Mouse (Mus musculus): Measurements from ENCODE around the gene Gm4756. TPM values are rescaled to one million over a fixed set of nuclear protein-coding genes. Genes with fewer than 3 reads are reported as not detected.

Gene Gm4756
- polyA plus RNA-seq, 1 experiment from 2014 or later, result not detected

- Histone ChIP-seq H3K36me3 (ENCODE audit: control insufficient read depth, insufficient read depth, low read length) (no peaks in the 10 kb centered on the region), H3K9ac (ENCODE audit: low read length) (peak overlapping the region; percentile 78), H3K4me1 (replicated peaks; ENCODE audit: control insufficient read depth, insufficient read depth, low read length) (peaks cover 10% of the 10 kb centered on the region), H3K4me3 (ENCODE audit: low read length) (peak overlapping the region; percentile 71), H3K27me3 (ENCODE audit: control insufficient read depth, insufficient read depth, low read depth, low read length) (no peaks in the 10 kb centered on the region), H3K4me2 (ENCODE audit: low read depth, low read length) (peak overlapping the region; percentile 87), H3K27ac (ENCODE audit: low read length) (peak overlapping the region; percentile 97), H3K9me3 (ENCODE audit: control insufficient read depth, low read length) (no peaks in the 10 kb centered on the region)
- peak; percentile 28 for ATAC-seq (ENCODE audit: low read depth)
- WGBS, result 2% methylated on average over 27 of the region's 28 CpGs
Measured at GRCm38 (mm10) chr12:72664020-72664734, 14.7 kb upstream of the Gm4756 start.

- Histone ChIP-seq H3K4me2 (ENCODE audit: low read depth, low read length) (no peak overlapping the region), H3K4me3 (ENCODE audit: low read length) (no peak overlapping the region), H3K27ac (ENCODE audit: low read length) (no peak overlapping the region), H3K4me1 (replicated peaks; ENCODE audit: control insufficient read depth, insufficient read depth, low read length) (no peaks in the 10 kb centered on the region), H3K36me3 (ENCODE audit: control insufficient read depth, insufficient read depth, low read length) (peaks cover 2% of the 10 kb centered on the region; the same call in 1 of the 2 replicates), H3K9ac (ENCODE audit: low read length) (no peak overlapping the region), H3K27me3 (ENCODE audit: control insufficient read depth, insufficient read depth, low read depth, low read length) (no peaks in the 10 kb centered on the region), H3K9me3 (ENCODE audit: control insufficient read depth, low read length) (no peaks in the 10 kb centered on the region)
- 88% methylated on average over 16 of the region's 16 CpGs for WGBS
- no peak for ATAC-seq (ENCODE audit: low read depth)
Measured at GRCm38 (mm10) chr12:72655775-72656174, 6.3 kb upstream of the Gm4756 start.

GRCm38 (mm10) chr12:72654698-72655097 is 5.2 kb upstream of the Gm4756 start:
- Histone ChIP-seq H3K4me2 (ENCODE audit: low read depth, low read length) (no peak overlapping the region), H3K4me1 (replicated peaks; ENCODE audit: control insufficient read depth, insufficient read depth, low read length) (no peaks in the 10 kb centered on the region), H3K9ac (ENCODE audit: low read length) (no peak overlapping the region), H3K9me3 (ENCODE audit: control insufficient read depth, low read length) (no peaks in the 10 kb centered on the region), H3K27ac (ENCODE audit: low read length) (no peak overlapping the region), H3K36me3 (ENCODE audit: control insufficient read depth, insufficient read depth, low read length) (peaks cover 2% of the 10 kb centered on the region), H3K27me3 (ENCODE audit: control insufficient read depth, insufficient read depth, low read depth, low read length) (no peaks in the 10 kb centered on the region), H3K4me3 (ENCODE audit: low read length) (no peak overlapping the region)
- no peak for ATAC-seq (ENCODE audit: low read depth)
- WGBS, result 24% methylated on average over 4 of the region's 4 CpGs

- Histone ChIP-seq H3K9ac (ENCODE audit: low read length) (no peak overlapping the region), H3K9me3 (ENCODE audit: control insufficient read depth, low read length) (no peaks in the 10 kb centered on the region), H3K4me2 (ENCODE audit: low read depth, low read length) (no peak overlapping the region), H3K36me3 (ENCODE audit: control insufficient read depth, insufficient read depth, low read length) (peaks cover 2% of the 10 kb centered on the region; the same call in 1 of the 2 replicates), H3K4me3 (ENCODE audit: low read length) (no peak overlapping the region), H3K27ac (ENCODE audit: low read length) (no peak overlapping the region), H3K27me3 (ENCODE audit: control insufficient read depth, insufficient read depth, low read depth, low read length) (no peaks in the 10 kb centered on the region), H3K4me1 (replicated peaks; ENCODE audit: control insufficient read depth, insufficient read depth, low read length) (no peaks in the 10 kb centered on the region)
- ATAC-seq (ENCODE audit: low read depth), result no peak
- 93% methylated on average over 14 of the region's 14 CpGs for WGBS
Measured at GRCm38 (mm10) chr12:72648921-72649320, 540 bp downstream of the Gm4756 start.

- H3K9me3 ChIP-seq (ENCODE audit: control insufficient read depth, low read length), result peaks cover 14% of the 10 kb centered on the region
- no peaks in the 10 kb centered on the region for H3K4me1 ChIP-seq (replicated peaks; ENCODE audit: control insufficient read depth, insufficient read depth, low read length)
- no peaks in the 10 kb centered on the region for H3K27me3 ChIP-seq (ENCODE audit: control insufficient read depth, insufficient read depth, low read depth, low read length)
- no peak for ATAC-seq (ENCODE audit: low read depth)
- WGBS, result 56% methylated on average over 3 of the region's 3 CpGs
- no peak overlapping the region for H3K9ac ChIP-seq (ENCODE audit: low read length)
- no peak overlapping the region for H3K4me3 ChIP-seq (ENCODE audit: low read length)
- no peaks in the 10 kb centered on the region for H3K36me3 ChIP-seq (ENCODE audit: control insufficient read depth, insufficient read depth, low read length)
- H3K27ac ChIP-seq (ENCODE audit: low read length), result no peak overlapping the region
- H3K4me2 ChIP-seq (ENCODE audit: low read depth, low read length), result no peak overlapping the region
Measured at GRCm38 (mm10) chr12:72638025-72638424, 11.4 kb downstream of the Gm4756 start.

GRCm38 (mm10) chr12:72628751-72629150 is 20.7 kb downstream of the Gm4756 start:
- Histone ChIP-seq H3K27ac (ENCODE audit: low read length) (no peak overlapping the region), H3K4me1 (replicated peaks; ENCODE audit: control insufficient read depth, insufficient read depth, low read length) (no peaks in the 10 kb centered on the region), H3K4me2 (ENCODE audit: low read depth, low read length) (no peak overlapping the region), H3K9me3 (ENCODE audit: control insufficient read depth, low read length) (no peaks in the 10 kb centered on the region), H3K36me3 (ENCODE audit: control insufficient read depth, insufficient read depth, low read length) (no peaks in the 10 kb centered on the region), H3K4me3 (ENCODE audit: low read length) (no peak overlapping the region), H3K9ac (ENCODE audit: low read length) (no peak overlapping the region), H3K27me3 (ENCODE audit: control insufficient read depth, insufficient read depth, low read depth, low read length) (no peaks in the 10 kb centered on the region)
- no peak for ATAC-seq (ENCODE audit: low read depth)
- WGBS, result 91% methylated on average over 7 of the region's 7 CpGs

GRCm38 (mm10) chr12:72622853-72623496 is 26.5 kb downstream of the Gm4756 start:
- Histone ChIP-seq H3K27me3 (ENCODE audit: control insufficient read depth, insufficient read depth, low read depth, low read length) (no peaks in the 10 kb centered on the region), H3K4me2 (ENCODE audit: low read depth, low read length) (no peak overlapping the region), H3K9ac (ENCODE audit: low read length) (no peak overlapping the region), H3K4me3 (ENCODE audit: low read length) (no peak overlapping the region), H3K36me3 (ENCODE audit: control insufficient read depth, insufficient read depth, low read length) (no peaks in the 10 kb centered on the region), H3K9me3 (ENCODE audit: control insufficient read depth, low read length) (no peaks in the 10 kb centered on the region), H3K27ac (ENCODE audit: low read length) (no peak overlapping the region), H3K4me1 (replicated peaks; ENCODE audit: control insufficient read depth, insufficient read depth, low read length) (no peaks in the 10 kb centered on the region)
- 68% methylated on average over 5 of the region's 5 CpGs for WGBS
- ATAC-seq (ENCODE audit: low read depth), result no peak

- no peak overlapping the region for H3K4me2 ChIP-seq (ENCODE audit: low read depth, low read length)
- WGBS, result 81% methylated on average over 1 of the region's 1 CpGs
Measured at GRCm38 (mm10) chr12:72621441-72621840, 28.0 kb downstream of the Gm4756 start.

GRCm38 (mm10) chr12:72620856-72621255 is 28.6 kb downstream of the Gm4756 start:
- WGBS, result 90% methylated on average over 7 of the region's 7 CpGs

More at GRCm38 (mm10) chr12:72621441-72621840, 28.0 kb downstream of the Gm4756 start:
- Histone ChIP-seq H3K9me3 (ENCODE audit: control insufficient read depth, low read length) (no peaks in the 10 kb centered on the region), H3K9ac (ENCODE audit: low read length) (no peak overlapping the region), H3K4me1 (replicated peaks; ENCODE audit: control insufficient read depth, insufficient read depth, low read length) (no peaks in the 10 kb centered on the region), H3K36me3 (ENCODE audit: control insufficient read depth, insufficient read depth, low read length) (no peaks in the 10 kb centered on the region), H3K27me3 (ENCODE audit: control insufficient read depth, insufficient read depth, low read depth, low read length) (no peaks in the 10 kb centered on the region), H3K4me3 (ENCODE audit: low read length) (no peak overlapping the region), H3K27ac (ENCODE audit: low read length) (no peak overlapping the region)
- ATAC-seq (ENCODE audit: low read depth), result no peak

More at GRCm38 (mm10) chr12:72620856-72621255, 28.6 kb downstream of the Gm4756 start:
- Histone ChIP-seq H3K27me3 (ENCODE audit: control insufficient read depth, insufficient read depth, low read depth, low read length) (no peaks in the 10 kb centered on the region), H3K36me3 (ENCODE audit: control insufficient read depth, insufficient read depth, low read length) (no peaks in the 10 kb centered on the region), H3K4me2 (ENCODE audit: low read depth, low read length) (no peak overlapping the region), H3K9ac (ENCODE audit: low read length) (no peak overlapping the region), H3K27ac (ENCODE audit: low read length) (no peak overlapping the region), H3K4me1 (replicated peaks; ENCODE audit: control insufficient read depth, insufficient read depth, low read length) (no peaks in the 10 kb centered on the region), H3K4me3 (ENCODE audit: low read length) (no peak overlapping the region), H3K9me3 (ENCODE audit: control insufficient read depth, low read length) (no peaks in the 10 kb centered on the region)
- no peak for ATAC-seq (ENCODE audit: low read depth)
